Mouse (Mus musculus) CH12.LX (cell line): ENCODE data around the gene Psg20. TPM values are rescaled to one million over a fixed set of nuclear protein-coding genes. Genes with fewer than 3 reads are reported as not detected.

ENCODE experiments used
- DNase-seq: peaks from one replicate; pipeline ENCODE4 v3.0.0-alpha.2; 2013; ENCODE audit errors: extremely low read depth
- H3K27ac ChIP-seq: 2 replicates; pipeline ENCODE4 v1.5.1; 2012; ENCODE audit warnings: low read depth, mild to moderate bottlenecking, control low read depth, moderate library complexity; ENCODE audit not compliant: insufficient read depth
- H3K27me3 ChIP-seq: replicated peaks from 2 replicates; pipeline ENCODE3; 2012; ENCODE audit warnings: inconsistent platforms
- H3K36me3 ChIP-seq, 2 experiments: replicated peaks in 1 of 2; 2 replicates each; pipeline versions ENCODE3 to v1.6.1; 2012; ENCODE audit warnings: inconsistent platforms in 1 of 2, low read length in 1 of 2, mild to moderate bottlenecking in 1 of 2, mixed read lengths in 1 of 2, moderate library complexity in 1 of 2; ENCODE audit not compliant: control insufficient read depth in 1 of 2, insufficient read depth in 1 of 2
- H3K4me1 ChIP-seq, 2 experiments: 2 replicates each; pipeline ENCODE4 v1.6.1; 2012; ENCODE audit warnings: inconsistent platforms in 1 of 2, moderate library complexity in 1 of 2; ENCODE audit not compliant: insufficient read depth in 2 of 2, control insufficient read depth in 1 of 2
- H3K4me2 ChIP-seq: 2 replicates; pipeline ENCODE4 v1.6.1; 2012; ENCODE audit warnings: low read depth, mild to moderate bottlenecking, control low read depth; ENCODE audit not compliant: poor library complexity, insufficient read depth, severe bottlenecking
- H3K4me3 ChIP-seq, 3 experiments: fragments of 150-350 bp in 1 of 3; sonication (generic) in 1 of 3; replicated peaks in 1 of 3; 2 replicates each; pipeline versions ENCODE3 to v1.5.1; 2011 to 2012; ENCODE audit warnings: low read depth in 2 of 3, low read length in 2 of 3, mild to moderate bottlenecking in 2 of 3, moderate library complexity in 2 of 3, control low read depth in 1 of 3, improper control_type of control experiment in 1 of 3, inconsistent platforms in 1 of 3, mixed read lengths in 1 of 3; ENCODE audit not compliant: poor library complexity in 1 of 3
- H3K79me2 ChIP-seq: replicated peaks from 2 replicates; pipeline ENCODE4 v1.6.1; 2012; ENCODE audit warnings: mild to moderate bottlenecking, moderate library complexity; ENCODE audit not compliant: control insufficient read depth, poor library complexity, insufficient read depth, severe bottlenecking; ENCODE audit errors: extremely low read depth
- H3K9ac ChIP-seq: 2 replicates; pipeline ENCODE4 v1.6.1; 2012; ENCODE audit warnings: low read depth, mild to moderate bottlenecking, control low read depth, moderate library complexity; ENCODE audit not compliant: insufficient read depth
- H3K9me3 ChIP-seq: replicated peaks from 2 replicates; pipeline ENCODE3; 2012; ENCODE audit warnings: low read length, inconsistent platforms, mixed read lengths
- BHLHE40 ChIP-seq: IDR thresholded peaks from 2 replicates; pipeline ENCODE4 v1.6.1; 2011; ENCODE audit warnings: mild to moderate bottlenecking, low read depth, low read length, improper control_type of control experiment
- CHD1 ChIP-seq: IDR thresholded peaks from 2 replicates; pipeline ENCODE4 v1.6.1; 2012; ENCODE audit warnings: low read depth, low read length, improper control_type of control experiment, inconsistent platforms
- E2F4 ChIP-seq: IDR thresholded peaks from 2 replicates; pipeline ENCODE4 v1.6.1; 2011; ENCODE audit warnings: low read depth, low read length, improper control_type of control experiment; ENCODE audit not compliant: insufficient replicate concordance
- ETS1 ChIP-seq: conservative IDR thresholded peaks from 2 replicates; pipeline ENCODE4 v1.6.1; 2012; ENCODE audit warnings: low read depth, mild to moderate bottlenecking, inconsistent platforms, low read length, improper control_type of control experiment, moderate library complexity
- IRF4 ChIP-seq: IDR thresholded peaks from 2 replicates; pipeline ENCODE4 v1.6.1; 2014; ENCODE audit warnings: low read depth, mild to moderate bottlenecking, inconsistent platforms, low read length, improper control_type of control experiment
- JUN ChIP-seq: IDR thresholded peaks from 2 replicates; pipeline ENCODE4 v1.6.1; 2011; ENCODE audit warnings: low read depth, mild to moderate bottlenecking, low read length, improper control_type of control experiment, moderate library complexity; ENCODE audit not compliant: insufficient read depth
- JUND ChIP-seq: conservative IDR thresholded peaks from 2 replicates; pipeline ENCODE4 v1.6.1; 2011; ENCODE audit warnings: low read depth, low read length, improper control_type of control experiment
- KAT2A ChIP-seq: IDR thresholded peaks from 2 replicates; pipeline ENCODE4 v1.6.1; 2012; ENCODE audit warnings: low read length, improper control_type of control experiment, inconsistent platforms; ENCODE audit not compliant: insufficient replicate concordance
- MAZ ChIP-seq: IDR thresholded peaks from 2 replicates; pipeline ENCODE4 v1.6.1; 2012; ENCODE audit warnings: low read depth, mild to moderate bottlenecking, inconsistent platforms, low read length, improper control_type of control experiment, moderate library complexity
- MXI1 ChIP-seq: IDR thresholded peaks from 2 replicates; pipeline ENCODE4 v1.6.1; 2011; ENCODE audit warnings: mild to moderate bottlenecking, low read depth, low read length, improper control_type of control experiment
- MYC ChIP-seq: IDR thresholded peaks from 2 replicates; pipeline ENCODE4 v1.6.1; 2011; ENCODE audit warnings: low read depth, mild to moderate bottlenecking, improper control_type of control experiment, low read length
- NELFE ChIP-seq: IDR thresholded peaks from 2 replicates; pipeline ENCODE4 v1.6.1; 2011; ENCODE audit warnings: low read depth, low read length, improper control_type of control experiment
- PAX5 ChIP-seq: IDR thresholded peaks from 2 replicates; pipeline ENCODE4 v1.6.1; 2012; ENCODE audit warnings: low read length, inconsistent platforms, mixed read lengths
- POLR2A ChIP-seq: IDR thresholded peaks from 2 replicates; pipeline ENCODE4 v1.6.1; 2011; ENCODE audit warnings: low read depth, mild to moderate bottlenecking, improper control_type of control experiment, low read length
- RAD21 ChIP-seq: IDR thresholded peaks from 2 replicates; pipeline ENCODE4 v1.6.1; 2011; ENCODE audit warnings: low read depth, mild to moderate bottlenecking, low read length, improper control_type of control experiment, moderate library complexity
- RCOR1 ChIP-seq: conservative IDR thresholded peaks from 2 replicates; pipeline ENCODE4 v1.6.1; 2012; ENCODE audit warnings: low read depth, mild to moderate bottlenecking, inconsistent platforms, low read length, improper control_type of control experiment
- USF1 ChIP-seq: IDR thresholded peaks from 2 replicates; pipeline ENCODE4 v1.6.1; 2014; ENCODE audit warnings: low read depth, mild to moderate bottlenecking, inconsistent platforms, low read length, improper control_type of control experiment
- ZMIZ1 ChIP-seq: IDR thresholded peaks from 2 replicates; pipeline ENCODE4 v1.6.1; 2012; ENCODE audit warnings: low read depth, mild to moderate bottlenecking, inconsistent platforms, low read length, improper control_type of control experiment
- ZNF384 ChIP-seq: IDR thresholded peaks from 2 replicates; pipeline ENCODE4 v1.6.1; 2012; ENCODE audit warnings: low read depth, low read length, improper control_type of control experiment, inconsistent platforms
- dilution Hi-C: fragments of 300-500 bp; cut with MboI; formaldehyde crosslinking; loops from 2 replicates; pipeline ENCODE4 v1.14.3; 2020; ENCODE audit warnings: low sequenced_read_pairs; ENCODE audit not compliant: extremely low pct_unique_long_range_greater_than_20kb, extremely low pct_ligation_motif_present
- in situ Hi-C: fragments of 300-500 bp; cut with MboI; formaldehyde crosslinking; loops from 3 replicates; pipeline ENCODE4 v1.14.3; 2019; ENCODE audit warnings: low sequenced_read_pairs, low pct_ligation_motif_present, low pct_unique_long_range_greater_than_20kb, mixed read lengths
- polyA plus RNA-seq: library from polyadenylated mRNA; unstranded; fragments of >175 nt; gene quantifications from 2 replicates; pipeline ENCODE4 v1.2.1, GENCODE M21; 2012; ENCODE audit warnings: low read depth; ENCODE audit not compliant: insufficient read length
- total RNA-seq, 2 experiments: library from RNA; depleted of rRNA; stranded (reverse); fragments of 300-350 nt in 1 of 2; fragments of >200 nt in 1 of 2; gene quantifications; 2 replicates each; pipeline ENCODE4 v1.2.3; 2012 to 2014

Psg20 gene
- total and polyA plus RNA-seq, 3 experiments: not detected

- Histone ChIP-seq H3K27ac (no peak overlapping the region), H3K79me2 (no peaks in the 10 kb centered on the region), H3K9me3 (no peaks in the 10 kb centered on the region), H3K36me3 (no peaks in the 10 kb centered on the region), H3K9ac (no peak overlapping the region), H3K4me2 (no peak overlapping the region), H3K27me3 (peaks cover 41% of the 10 kb centered on the region), H3K4me1 (no peaks in the 10 kb centered on the region), H3K4me3 (no peak overlapping the region)
- dilution Hi-C loops: no loop called here
- no peak for TF ChIP-seq ZMIZ1
- TF ChIP-seq USF1: no peak
- no peak for TF ChIP-seq RCOR1
- TF ChIP-seq NELFE: no peak
- TF ChIP-seq MAZ: no peak
- TF ChIP-seq MYC: no peak
- no peak for TF ChIP-seq PAX5
- no peak for TF ChIP-seq JUND
- no peak for TF ChIP-seq CHD1
- no peak for TF ChIP-seq RAD21
- in situ Hi-C loops: no loop called here
- no peak for DNase-seq
Measured at GRCm38 (mm10) chr7:18724001-18724400, 38.0 kb upstream of the Psg20 start.

GRCm38 (mm10) chr7:18717790-18718189, 31.8 kb upstream of the Psg20 start, which contains the start of gene Psg22:
Gene Psg22 (plus strand): TSS chr7:18718090.
- Histone ChIP-seq H3K27ac (no peak within 1 kb of the TSS), H3K4me1 (no peaks in the 10 kb centered on the region), H3K36me3 (no peaks in the 10 kb centered on the region), H3K9ac (no peak within 1 kb of the TSS), H3K79me2 (no peaks in the 10 kb centered on the region), H3K27me3 (peaks cover 50% of the 10 kb centered on the region), H3K4me3 (no peak within 1 kb of the TSS), H3K9me3 (no peaks in the 10 kb centered on the region), H3K4me2 (no peak within 1 kb of the TSS)
- no peak for TF ChIP-seq BHLHE40
- no peak for TF ChIP-seq JUN
- TF ChIP-seq IRF4: no peak
- TF ChIP-seq RAD21: no peak
- TF ChIP-seq ETS1: no peak
- TF ChIP-seq ZNF384: no peak
- TF ChIP-seq POLR2A: no peak
- no peak for TF ChIP-seq MYC
- TF ChIP-seq E2F4: no peak
- TF ChIP-seq MXI1: no peak
- no peak for TF ChIP-seq KAT2A
- in situ Hi-C loops (no loop called here), dilution Hi-C loops (no loop called here)
- no peak for DNase-seq
